Mouse (Mus musculus) inflammation-experienced regulatory T-cells, adult 6 months (primary cell): ENCODE results near the gene Vmn2r20. TPM values are rescaled to one million over a fixed set of nuclear protein-coding genes. Genes with fewer than 3 reads are reported as not detected.
"Not testable (repeated sequence)": the region's sequence is repeated elsewhere in the genome, so short reads cannot be mapped to it uniquely, and the experiment has no call there.

Source experiments
- ATAC-seq: one replicate; pipeline ENCODE4 v1.8.0; 2017
- polyA plus RNA-seq, 3 experiments: library from polyadenylated mRNA; unstranded; fragments of 100-300 nt; shearing (Covaris generic); gene quantifications; one replicate each; pipeline ENCODE4 v1.2.1; 2017

Vmn2r20 gene
- polyA plus RNA-seq = under 1 TPM in 2 of 3 experiments, not detected in 1; 0.03 to 0.07 TPM

DNA sequence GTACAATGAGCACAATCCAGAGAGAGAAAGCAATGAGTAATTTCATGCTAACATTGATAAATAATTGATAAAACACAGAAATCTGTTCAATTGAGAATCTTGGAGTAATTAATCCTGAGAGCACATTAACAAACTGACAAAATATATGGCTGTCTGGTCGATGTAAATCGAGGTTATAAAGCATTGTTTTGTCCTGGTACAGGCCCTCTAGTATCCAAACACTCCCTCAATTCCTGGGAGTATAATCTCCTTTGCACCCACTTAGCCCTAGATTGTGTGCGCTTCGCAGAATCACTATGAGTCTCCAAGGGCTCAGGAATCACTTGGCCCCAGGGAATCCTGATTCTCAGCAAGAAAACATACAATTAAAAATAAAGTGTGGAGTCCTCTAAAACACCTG is at the start of gene Vmn2r20:
Vmn2r20 (minus strand) TSS at position 101 of the 400 bp plus-strand sequence.
- ATAC-seq = not testable (repeated sequence)

DNA sequence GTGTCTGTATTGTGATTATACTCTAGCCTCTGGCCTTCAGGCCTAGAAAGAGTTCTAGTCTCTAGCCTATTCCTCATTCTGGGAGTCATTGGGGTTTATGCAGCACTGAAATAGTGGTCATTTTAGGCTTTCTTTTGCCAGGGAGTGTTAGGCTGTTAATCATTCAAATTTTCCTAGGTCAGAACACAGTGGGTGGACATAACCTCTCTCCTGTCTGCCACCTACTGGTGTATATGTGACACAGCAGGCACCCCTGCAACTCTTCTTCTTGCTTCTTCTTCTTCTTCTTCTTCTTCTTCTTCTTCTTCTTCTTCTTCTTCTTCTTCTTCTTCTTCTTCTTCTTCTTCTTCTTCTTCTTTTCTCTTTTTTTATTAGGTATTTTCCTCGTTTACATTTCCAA is 6.5 kb upstream of the Vmn2r20 start:
- not testable (repeated sequence) for ATAC-seq

DNA sequence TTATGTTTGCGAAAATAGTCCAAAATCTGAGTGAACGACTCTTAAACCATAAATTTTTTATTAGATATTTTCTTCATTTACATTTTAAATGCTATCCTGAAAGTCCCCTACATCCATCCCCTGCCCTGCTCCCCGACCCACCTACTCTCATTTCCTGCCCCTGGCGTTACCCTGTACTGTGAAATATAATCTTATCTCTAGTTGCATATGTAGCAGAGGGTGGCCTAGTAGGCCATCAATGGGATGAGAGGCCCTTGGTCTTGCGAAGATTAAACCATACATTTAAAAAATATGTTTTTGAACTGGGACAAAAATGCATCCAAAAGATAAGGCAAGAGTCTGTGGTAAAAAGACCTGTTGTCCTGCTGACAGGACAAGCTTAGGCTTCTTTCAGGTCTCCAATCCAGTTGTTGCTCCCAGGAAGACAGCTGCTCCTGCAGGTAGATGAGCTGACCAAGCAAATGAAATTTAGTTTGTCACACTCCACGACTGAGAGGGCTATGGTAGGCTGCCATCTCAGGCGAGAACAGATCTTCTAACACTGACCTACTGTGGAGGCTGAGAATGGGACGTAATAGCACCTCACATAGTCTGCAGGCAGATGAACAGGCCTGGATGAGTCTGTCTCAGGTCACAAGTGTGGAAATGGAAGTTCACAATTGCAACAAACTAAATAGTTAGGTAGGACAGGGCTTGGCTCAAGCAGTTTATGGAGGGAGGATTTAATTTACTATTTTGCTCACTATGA is 10.8 kb downstream of the Vmn2r20 start:
- ATAC-seq = not testable (repeated sequence)

DNA sequence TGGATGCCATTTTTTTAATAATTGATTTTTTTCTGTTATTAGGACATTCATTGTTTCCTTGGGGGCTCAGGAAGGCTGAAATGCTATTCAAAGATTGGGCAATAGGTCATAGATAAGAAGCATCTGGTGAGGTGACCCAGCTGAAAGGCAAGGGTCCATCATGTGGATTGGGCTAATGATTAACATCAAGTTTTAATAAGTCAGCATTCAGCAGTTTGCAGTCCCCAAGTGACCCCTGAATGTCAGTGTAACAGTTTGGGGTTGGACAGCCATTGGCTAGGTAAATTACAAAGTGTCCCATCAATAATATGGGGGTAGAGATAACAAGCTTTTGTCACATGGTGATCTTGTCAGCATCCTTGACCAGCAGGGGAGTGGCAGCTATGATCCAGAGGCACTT is 29.1 kb downstream of the Vmn2r20 start:
- ATAC-seq = not testable (repeated sequence)

DNA sequence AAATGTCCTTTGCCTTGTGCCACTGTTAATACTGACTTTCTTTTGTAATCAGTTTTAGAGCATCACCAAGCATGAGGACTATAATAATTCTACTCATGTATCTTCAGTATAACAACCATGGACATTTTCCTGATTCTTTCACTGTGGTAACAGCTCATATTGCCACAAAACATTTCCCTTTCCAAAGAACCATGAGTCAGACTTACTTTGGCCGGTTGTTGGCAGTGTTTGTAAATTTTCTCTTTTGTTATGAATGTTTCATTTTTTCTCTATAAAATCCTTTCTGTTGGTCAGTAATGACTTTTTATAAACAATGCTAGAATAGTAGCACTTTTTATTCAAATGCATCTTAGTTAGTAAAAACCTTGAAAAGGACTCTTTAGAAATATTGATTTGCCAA is 71.8 kb downstream of the Vmn2r20 start:
- no peak for ATAC-seq

DNA sequence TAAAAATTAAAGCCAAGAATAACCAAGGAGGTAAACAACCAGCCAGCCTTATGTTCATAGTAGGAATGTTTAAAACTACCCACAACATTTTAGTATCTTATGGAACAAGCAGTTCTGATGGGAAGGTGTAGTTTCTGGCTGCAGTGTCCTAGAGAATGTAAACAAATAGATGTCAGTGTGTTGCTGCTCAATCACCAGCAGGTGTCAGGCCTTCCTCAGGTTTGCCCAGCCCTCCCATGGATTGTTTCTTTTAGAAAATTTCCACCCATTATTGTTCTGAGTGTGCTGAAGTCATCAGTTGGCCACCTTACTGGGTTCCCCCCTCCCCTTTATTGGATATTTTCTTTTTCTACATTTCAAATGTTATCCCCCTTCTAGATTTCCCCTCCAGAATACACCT is 77.8 kb downstream of the Vmn2r20 start:
- ATAC-seq = no peak

DNA sequence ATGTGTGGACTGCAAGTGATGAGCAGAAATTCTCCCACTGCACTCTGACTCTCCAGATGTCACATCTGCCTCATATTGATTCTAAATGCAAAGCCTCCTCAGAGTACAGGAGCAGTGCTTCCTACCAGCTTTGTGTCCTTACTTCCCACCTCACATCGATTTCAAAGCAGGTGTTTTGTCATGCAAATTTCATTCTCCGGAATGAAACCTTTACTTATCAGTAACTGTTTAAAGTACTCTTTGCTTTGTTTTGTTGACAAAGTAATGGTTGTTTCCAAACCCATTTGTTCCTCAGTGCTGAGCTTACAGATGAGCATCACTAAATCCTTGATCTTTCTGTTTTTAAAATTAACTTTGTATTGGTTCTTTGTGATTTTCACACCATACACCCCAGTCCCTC is 85.4 kb downstream of the Vmn2r20 start:
- no peak for ATAC-seq

Other genes starting within 250 kb of the Vmn2r20 start
- not detected for gene Clec4b2, start 245.2 kb downstream of the Vmn2r20 start, polyA plus RNA-seq
- under 1 TPM in 1 of 3 experiments, not detected in 2; 0.40 TPM for gene Clec4n, start 188.3 kb downstream of the Vmn2r20 start, polyA plus RNA-seq
- not detected for gene Clec4d, start 156.0 kb downstream of the Vmn2r20 start, polyA plus RNA-seq
- not detected for gene Clec4e, start 128.2 kb downstream of the Vmn2r20 start, polyA plus RNA-seq
- not detected for gene Vmn2r19, start 109.8 kb downstream of the Vmn2r20 start, polyA plus RNA-seq
- gene Vmn2r21, start 115.3 kb upstream of the Vmn2r20 start, polyA plus RNA-seq = not detected
- under 1 TPM in 1 of 3 experiments, not detected in 2; 0.05 TPM for gene Vmn2r22, start 232.6 kb upstream of the Vmn2r20 start, polyA plus RNA-seq